Mouse (Mus musculus): Measurements from ENCODE around the gene Hhip.

Gene Hhip

DNA sequence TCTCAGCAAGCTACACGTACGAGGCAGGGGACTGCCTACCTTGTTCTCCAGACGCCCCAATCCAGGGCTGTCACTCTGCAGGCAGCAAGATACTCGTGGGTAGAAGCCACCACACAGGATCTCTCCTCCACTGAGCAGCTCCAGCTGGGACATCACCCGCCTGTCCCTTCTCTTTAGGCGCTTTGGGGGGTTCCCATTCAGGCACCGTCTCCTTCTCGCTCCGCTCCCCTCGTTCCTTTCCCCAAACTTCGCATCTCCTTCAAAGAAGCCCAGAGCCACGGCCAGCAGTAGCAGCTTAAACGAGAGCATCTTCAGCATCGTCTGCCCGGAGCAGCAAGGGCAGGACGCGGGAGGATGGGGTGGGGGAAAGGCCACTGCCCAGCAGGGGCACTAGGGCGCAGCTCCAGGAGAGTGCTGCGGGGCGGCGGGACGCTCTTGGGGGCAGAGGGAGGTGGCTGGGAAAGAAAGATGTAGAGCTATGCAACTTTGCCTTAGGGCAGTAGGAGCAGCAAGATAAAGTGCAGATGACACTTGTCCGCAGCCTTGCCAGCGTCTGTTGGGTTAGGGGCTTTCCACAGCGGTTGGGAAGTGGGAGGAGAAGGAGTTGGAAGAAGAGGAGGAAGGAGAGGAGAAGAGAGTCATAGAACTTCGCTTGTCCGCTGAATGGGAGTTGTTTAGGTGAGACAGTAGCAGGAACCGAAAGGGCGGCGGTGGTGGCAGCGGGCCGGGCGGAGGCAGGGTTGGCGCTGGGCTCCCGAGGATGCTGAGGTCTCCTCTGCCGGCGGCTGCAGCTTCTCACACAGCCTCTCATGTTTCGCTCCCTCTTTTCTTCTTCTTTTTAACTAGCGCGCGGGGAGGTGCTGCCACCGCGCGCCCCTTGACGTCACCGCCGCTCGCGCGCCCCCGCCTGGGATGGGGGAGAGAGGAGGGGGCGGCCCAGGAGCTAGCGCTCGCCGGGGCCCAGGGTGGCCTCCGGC is at the start of gene Hhip:
Gene Hhip (minus strand): TSS at position 809 of the 977 bp plus-strand sequence.
- DNase-seq (ENCODE audit: low spot score): no peak

GRCm38 (mm10) chr8:80087021-80087420 is 29.2 kb upstream of the Hhip start:
- no peak for DNase-seq (ENCODE audit: low spot score)

DNA sequence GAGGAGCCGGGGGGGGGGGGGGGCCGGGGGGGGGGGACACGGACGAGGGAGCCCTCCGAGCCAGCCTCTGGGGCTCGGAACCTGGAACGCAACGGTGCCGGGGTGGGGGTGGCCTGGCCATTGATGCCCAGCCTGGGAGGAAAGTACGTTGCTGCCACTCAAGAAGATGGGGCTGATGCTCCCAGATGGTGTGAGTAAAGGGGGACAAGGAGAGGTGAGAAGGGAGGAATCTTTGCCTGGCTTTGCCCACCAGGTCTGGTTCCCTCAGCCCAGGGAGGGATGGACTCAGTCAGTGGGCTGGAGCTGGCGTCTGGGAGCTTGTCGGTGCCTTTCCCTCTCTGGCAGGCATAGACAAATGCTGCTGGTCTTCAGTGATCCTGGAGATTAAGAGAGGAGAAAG is 387 bp upstream of the Hhip start:
- no peak for DNase-seq (ENCODE audit: low spot score)

- no peak for DNase-seq (ENCODE audit: low spot score)
These were observed 1.3 kb downstream of the Hhip start for GRCm38 (mm10) chr8:80056331-80057070.

DNA sequence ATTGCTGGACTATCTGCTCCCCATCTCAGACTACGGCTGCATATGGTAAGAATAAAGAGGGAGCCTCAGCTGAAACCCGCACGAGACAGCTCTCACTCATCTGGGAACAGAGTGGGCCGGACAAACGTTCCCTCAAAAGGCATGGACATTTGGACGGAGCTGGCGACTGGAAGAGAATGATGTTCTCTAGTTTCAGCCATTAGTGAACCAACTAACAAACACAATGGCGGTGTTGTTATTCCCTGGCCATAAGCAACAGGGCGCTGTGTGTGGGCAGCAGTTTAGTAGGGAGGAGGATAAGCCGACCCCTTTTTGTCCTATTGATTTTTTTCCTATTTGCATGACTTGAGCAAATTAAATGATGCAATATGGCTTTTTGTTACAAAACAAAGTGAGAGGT is 2.0 kb downstream of the Hhip start:
- DNase-seq (ENCODE audit: low spot score): no peak

GRCm38 (mm10) chr8:80055094-80055493 is 2.7 kb downstream of the Hhip start:
- no peak for DNase-seq (ENCODE audit: low spot score)

GRCm38 (mm10) chr8:80054216-80054615 is 3.6 kb downstream of the Hhip start:
- DNase-seq (ENCODE audit: low spot score): no peak

DNA sequence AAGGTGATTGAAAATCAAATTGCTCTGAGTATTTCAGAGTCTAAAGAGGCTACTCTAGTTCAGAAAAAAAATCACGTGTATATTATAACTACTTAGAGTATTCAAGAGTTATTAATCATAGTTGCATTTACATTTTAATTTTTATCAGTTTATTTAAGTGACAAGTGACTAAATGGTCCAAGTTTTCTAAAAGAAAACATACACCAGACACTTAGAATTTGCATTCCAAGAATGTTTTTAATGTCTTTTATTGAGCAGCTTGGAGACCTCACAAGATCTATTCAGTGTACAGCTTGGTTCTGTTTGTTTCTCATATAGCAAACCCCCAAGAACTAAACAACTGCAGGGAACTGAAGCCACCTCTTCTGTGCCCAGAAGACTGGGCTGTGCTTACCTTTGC is 5.0 kb downstream of the Hhip start:
- no peak for DNase-seq (ENCODE audit: low spot score)

DNA sequence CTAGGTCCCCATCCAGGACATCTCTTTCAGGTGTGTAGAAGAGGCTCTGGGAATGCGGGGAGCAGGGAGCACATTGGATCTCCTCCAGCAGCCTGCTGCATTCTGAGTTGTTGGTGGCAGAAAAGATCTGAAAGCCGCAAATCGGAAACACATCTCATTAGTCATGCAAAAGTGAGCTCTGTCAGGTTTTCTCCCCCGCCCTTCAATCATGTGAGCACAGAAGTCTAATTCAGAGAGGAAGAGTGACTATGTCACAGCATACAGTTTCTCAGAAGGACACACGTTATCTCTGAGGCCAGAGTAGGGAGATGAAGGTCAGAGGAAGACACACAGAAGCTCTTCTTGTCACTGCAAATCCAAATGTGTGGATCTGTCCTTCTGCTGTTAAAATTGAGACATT is 6.3 kb downstream of the Hhip start:
- DNase-seq (ENCODE audit: low spot score): no peak

DNA sequence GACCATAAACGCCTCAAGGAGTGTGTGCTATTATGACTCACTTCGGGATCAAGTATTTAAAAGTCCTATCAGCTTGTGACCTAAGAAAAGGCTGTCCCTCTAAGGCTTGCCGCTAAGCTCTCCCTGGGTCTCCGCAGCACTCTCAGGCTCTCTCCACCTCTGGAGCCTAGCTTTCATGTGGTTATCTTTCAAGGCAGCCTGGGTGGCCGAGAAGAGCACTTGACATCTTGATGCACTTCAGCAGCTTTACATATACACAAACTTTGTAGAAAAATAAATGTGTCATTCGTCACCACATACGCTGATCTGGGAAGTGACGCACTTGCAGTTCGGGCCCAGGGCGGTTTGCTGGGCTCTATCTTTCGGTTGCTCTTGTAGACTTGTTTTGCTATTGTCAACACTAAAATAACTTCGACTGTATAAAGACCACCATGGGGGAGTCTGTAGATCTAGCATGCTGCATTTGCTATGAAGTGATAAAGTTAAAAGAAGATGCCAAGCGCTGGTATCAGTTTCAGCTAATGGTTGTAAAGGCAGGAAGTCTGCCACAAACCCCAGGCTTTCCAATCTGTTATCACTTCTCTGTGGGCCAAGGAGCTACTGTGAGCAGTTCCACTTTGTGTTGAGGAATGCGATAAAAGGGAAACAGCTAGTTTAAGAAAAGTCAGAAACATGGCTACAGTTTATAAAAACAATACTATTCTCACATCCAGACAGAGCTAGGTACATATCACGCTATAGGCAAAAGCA is 8.4 kb downstream of the Hhip start:
- no peak for DNase-seq (ENCODE audit: low spot score)

- no peak for DNase-seq (ENCODE audit: low spot score)
These were observed 9.6 kb downstream of the Hhip start for GRCm38 (mm10) chr8:80048256-80048655.

DNA sequence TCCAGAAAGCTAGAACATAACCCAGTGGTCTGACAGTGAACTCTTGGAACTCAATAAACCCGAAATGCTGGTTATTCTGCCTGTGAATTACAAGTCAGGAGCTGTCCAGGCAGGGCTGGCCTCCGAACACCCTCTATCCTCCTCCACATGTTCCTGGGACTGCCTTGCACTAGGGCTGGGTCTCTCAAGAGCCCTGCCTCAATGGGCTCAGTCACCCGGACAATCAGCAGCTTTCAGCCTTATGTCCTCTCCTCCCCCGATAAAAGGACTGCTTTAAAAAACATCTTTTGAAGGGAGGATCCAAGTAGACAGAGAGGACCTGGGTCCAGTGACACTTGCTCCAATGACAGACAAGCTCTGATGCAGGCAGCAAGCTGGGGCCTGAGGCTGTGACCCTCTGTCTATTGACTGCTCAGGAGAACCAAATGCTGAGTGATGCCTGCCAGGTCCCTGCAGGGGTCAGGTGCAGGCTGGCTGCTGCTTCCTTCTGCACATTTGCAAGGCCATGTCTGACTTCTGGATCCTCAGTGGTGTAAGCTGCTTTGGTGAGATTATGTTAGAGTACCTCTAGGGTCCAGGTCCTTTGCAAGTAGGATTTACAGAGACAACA is 20.1 kb downstream of the Hhip start:
- no peak for DNase-seq (ENCODE audit: low spot score)

GRCm38 (mm10) chr8:80032604-80033003 is 25.2 kb downstream of the Hhip start:
- no peak for DNase-seq (ENCODE audit: low spot score)

GRCm38 (mm10) chr8:80031330-80032293 is 26.2 kb downstream of the Hhip start:
- DNase-seq (ENCODE audit: low spot score): no peak

DNA sequence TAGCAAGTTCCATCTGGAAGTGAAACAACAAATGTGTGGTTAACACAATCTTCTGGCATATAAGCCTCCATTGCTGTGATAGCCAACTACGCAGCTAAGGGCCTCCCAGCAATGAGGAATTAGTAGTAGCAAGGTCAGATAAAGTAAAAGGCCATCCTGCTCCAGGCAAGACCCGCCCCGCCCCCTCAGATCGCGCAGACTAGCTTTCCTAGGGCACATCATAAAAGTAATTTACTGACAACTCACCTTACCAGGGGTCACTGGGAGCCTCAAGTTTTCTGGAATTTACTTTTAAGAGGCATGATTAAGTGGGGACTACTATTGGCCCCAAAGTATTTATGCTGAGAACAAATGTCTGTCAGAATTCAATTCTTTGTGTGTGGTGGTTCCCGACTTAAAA is 28.2 kb downstream of the Hhip start:
- DNase-seq (ENCODE audit: low spot score): no peak

GRCm38 (mm10) chr8:80020469-80020868 is 37.3 kb downstream of the Hhip start:
- DNase-seq (ENCODE audit: low spot score): no peak

DNA sequence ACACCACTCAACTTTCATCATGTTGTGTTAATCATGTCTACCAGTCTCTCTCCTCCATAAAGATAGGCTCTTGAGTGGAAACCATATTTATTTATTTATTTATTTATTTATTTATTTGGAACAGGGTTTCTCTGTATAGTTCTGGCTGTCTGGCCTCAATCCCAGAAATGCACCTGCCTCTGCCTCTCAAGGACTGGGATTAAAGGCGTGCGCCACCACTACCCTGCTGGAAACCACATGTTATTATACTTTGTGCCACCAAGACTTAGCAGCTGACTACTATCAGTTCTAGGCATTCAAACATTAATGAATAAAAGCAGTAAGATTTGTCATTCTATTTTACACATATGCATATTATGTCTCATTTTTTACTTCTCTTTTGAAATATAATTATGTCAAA is 42.0 kb downstream of the Hhip start:
- DNase-seq (ENCODE audit: low spot score): no peak

GRCm38 (mm10) chr8:80004421-80004820 is 53.4 kb downstream of the Hhip start:
- no peak for DNase-seq (ENCODE audit: low spot score)

GRCm38 (mm10) chr8:80002313-80002712 is 55.5 kb downstream of the Hhip start:
- DNase-seq (ENCODE audit: low spot score): no peak

DNA sequence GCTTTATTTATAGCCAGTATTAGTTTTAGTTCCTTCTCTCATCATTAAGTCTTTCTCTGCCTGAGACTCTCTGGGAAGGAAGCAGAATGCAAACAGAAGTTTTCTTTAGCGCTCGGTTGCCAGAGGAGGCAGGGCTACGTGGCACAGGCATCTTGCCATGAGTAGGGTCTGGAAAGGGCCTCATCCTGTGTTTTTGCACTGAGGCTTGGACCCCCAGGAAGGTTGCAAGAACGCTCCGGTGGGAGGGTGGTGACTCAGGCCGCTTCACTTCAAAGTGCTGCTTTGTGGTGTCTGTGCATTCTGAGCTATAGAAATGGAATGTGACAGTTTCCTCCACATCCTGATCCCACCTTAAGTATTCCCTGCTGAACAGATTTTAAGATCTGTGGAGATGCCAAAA is 62.7 kb downstream of the Hhip start:
- DNase-seq (ENCODE audit: low spot score): no peak

- no peak for DNase-seq (ENCODE audit: low spot score)
These were observed 64.3 kb downstream of the Hhip start for GRCm38 (mm10) chr8:79993507-79993906.

Data from T-cell, adult 2 months (primary cell).